Mouse (Mus musculus): ENCODE data around the gene Zfp954.
A peak's percentile ranks its signal among the peaks of the same experiment; 100 is the strongest.
"Not testable (repeated sequence)": the region's sequence is repeated elsewhere in the genome, so short reads cannot be mapped to it uniquely, and the experiment has no call there.

The Zfp954 gene

DNA sequence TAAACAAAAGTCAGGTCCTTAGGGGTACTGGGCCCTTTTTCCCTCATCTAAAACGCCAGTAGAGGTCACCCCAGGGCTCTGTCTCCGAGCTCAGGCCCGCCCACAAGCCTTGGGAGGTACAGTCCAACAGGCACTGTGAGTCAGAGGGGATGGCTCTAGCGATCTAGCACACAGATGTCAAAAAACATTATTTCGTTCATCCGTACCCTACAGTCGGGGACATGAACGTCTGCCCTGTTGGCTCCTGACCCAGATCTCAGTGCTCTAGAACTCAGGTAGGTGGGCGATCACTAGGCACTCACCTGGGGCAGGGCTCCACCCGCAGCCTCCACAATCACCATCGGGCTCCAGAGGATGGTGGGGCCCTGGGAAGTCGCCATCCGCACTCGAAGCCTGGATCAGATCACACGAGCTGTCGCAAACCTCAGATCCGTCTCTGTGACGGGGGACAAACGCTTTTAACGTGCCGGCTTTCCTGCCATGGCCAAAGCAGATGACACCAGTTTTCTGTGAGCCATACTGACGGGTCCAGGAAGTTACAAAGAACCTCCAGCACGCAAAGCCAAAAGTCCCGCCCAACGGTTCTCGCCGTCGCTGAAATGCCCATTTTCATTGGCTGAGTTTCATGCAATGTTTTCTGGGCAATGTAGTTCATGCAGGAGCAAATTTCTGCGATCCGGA lies at the start of gene Zfp954:
Gene Zfp954 (minus strand): TSS at position 568 of the 681 bp plus-strand sequence.
- peak; percentile 90 for DNase-seq

DNA sequence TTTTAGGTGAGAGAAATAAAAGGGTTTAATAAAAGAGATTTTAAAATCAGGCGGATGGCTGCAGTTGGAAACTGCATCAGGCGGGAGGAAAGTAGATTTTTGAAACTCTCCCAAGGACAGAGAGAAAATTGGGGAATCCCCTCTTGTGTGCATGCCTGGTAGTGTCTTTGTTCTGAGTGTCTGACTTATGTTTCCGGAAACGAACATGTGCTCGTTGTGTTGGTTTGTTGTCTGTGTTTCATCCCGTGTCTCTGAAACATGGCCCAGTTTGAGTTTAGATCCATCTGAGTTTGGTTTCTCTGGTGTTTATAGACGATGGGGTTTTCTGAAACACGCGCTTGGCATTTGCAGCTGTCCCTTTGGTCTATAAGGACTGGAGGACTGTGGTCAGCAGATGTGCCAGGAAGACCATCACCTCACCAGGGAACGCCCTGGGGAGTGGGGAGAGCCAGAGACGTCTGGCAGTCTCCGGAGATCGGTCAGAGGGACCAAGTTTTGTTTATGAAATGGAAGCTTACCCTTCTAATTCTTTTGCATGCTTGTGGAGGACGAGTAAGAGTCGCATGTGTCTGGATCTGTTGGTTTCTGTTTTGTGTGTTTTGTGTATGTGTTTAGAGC lies 24.8 kb upstream of the Zfp954 start:
- DNase-seq = no peak

DNA sequence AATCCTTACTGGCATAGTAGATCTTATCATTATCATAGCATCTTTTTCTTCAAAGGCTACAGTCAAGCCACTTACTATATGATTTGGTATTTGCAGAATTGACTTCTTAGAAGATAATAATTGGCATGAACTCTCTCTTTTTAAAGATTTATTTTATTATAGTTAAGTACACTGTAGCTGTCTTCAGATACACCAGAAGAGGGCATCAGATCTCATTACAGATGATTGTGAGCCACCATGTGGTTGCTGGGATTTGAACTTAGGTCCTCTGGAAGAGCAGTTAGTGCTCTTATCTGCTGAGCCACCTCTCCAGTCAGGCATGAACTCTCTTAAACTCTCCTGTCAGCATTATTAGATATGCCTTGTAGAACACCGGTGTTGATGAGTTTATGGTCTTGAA lies 22.9 kb upstream of the Zfp954 start:
- no peak for DNase-seq

DNA sequence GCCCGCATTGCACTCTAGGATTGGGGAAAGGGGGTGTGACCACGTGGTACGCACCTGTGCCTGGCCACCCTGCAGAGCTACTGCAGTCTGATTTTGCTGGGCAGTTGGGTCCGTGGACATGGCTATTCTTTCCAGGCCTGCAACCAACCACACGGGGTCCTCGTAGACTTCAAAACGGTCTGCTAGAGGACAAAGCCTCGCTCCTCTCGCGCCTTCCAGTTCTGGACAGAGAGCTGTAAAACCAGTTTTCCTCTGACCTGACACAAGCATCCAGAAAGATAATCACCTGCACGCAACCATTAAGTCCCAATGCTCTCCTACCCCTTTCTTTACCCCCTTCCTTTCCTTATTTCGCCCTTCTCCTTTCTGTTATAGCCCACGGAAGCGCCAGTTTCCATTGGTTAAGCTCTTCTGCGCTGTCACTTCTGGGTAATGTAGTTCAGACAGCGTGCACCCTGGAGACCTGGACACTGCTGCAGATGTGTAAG lies 15.1 kb upstream of the Zfp954 start, which contains the start of gene Zfp773:
Gene Zfp773 (minus strand): TSS at position 377 of the 488 bp plus-strand sequence.
- DNase-seq = peak; percentile 53

DNA sequence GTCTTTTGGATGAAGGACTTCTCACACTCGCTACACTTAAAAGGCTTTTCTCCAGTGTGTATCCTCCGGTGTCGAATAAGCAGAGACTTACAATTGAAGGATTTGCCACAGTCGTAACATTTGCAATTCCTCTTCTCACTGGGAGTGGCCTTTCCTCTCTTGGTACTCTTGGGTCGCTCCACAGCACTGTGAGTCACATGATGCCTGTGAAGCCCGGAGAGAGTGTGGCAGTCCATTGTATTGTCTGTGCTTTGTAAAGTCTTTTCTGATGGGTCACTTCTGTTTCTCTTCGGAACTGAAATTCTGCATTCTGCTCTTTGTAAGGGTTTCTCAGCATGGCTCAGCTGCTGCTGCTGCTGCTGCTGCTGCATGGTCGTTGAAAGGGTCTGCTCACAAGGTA lies 11.5 kb upstream of the Zfp954 start:
- no peak for DNase-seq

DNA sequence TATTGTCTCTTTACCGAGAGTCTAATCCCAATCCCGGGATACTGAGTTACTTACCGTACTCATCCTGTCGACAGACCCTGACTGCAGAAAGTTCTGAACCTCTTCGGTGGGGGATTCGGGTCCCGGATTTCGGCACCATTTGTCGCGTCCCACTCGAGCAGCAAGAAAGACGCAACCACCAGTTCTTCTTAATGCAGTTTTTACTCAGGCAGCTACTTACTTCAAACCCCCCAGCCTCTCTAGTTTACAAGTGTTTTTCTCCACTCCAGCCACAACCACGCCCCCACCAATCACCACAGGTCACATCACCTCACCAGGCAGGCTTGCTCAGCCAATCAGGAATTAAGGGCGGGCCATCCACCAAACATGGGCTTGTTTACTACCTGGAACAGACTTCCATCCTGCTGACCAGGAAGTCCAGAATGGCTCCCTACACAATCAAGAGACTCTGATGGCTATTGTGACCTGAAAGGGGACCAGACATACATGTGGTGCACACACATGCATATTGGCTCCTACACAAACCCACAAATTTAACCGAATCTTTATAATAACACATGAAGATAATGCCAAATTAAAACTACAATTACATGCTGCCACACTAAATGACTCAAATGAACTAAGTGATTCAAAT lies 9.3 kb upstream of the Zfp954 start:
- not testable (repeated sequence) for DNase-seq

DNA sequence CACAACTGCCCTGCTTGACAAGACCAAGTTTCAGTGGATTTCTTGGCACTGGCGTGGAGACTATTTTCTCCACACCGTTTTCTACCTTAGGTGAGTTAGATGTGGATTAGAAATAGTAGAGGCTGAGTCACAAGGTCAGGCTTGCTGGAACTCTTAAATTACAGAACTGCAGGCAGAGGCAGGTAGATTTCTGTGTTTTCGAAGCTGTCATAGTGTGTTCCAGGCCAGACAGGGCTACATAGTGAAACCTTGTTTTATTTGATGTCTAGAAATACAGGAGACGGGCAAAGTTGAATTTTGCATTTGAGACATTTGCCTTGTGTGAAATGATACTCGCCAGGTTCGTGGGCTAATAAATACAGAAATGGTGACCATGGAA lies 303 bp upstream of the Zfp954 start:
- no peak for DNase-seq

DNA sequence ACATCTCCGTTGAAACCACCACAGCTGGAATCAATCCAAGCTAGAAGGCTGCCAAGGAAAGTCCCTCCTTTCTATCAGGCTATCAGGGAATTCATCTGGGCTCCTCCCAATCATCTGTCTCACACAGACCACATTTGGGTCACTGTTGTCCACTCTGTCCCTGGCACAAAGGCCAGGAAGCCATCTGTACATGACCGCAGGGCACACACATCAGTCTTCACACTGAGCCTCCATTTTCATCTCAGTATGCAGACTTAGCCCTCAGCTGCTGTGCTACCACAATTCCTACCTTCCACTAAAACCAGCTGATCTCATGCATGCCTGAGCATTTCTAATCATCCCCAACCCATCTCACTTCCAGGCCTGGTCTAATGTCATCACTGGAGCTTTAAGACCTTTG lies 2.8 kb downstream of the Zfp954 start:
- no peak for DNase-seq

DNA sequence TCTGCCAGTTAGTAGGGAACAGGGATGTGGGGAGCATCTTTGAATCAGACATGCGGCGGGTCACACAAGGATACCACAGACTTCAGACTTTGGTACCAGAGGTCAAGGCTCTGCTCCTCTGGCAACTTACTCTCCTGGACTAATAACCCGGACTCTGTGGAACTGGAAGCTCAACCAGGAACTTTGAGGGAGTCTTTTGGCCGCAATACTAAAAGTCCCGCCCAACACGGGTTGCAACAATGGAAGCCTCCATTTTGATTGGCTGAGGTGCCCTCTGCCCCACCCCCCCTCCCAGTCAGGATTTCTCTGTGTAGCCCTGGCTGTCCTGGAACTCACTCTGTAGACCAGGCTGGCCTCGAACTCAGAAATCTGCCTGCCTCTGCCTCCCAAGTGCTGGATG lies 12.8 kb downstream of the Zfp954 start:
- DNase-seq = no peak

Data from layer of hippocampus, adult 9-11 months (tissue).